Mouse (Mus musculus): ENCODE measurements around the gene Srebf1. TPM values are rescaled to one million over a fixed set of nuclear protein-coding genes. Genes with fewer than 3 reads are reported as not detected.
A peak's percentile ranks its signal among the peaks of the same experiment; 100 is the strongest.

The Srebf1 gene
- polyA plus RNA-seq, 1 experiment = 89.1 TPM

- TF ChIP-seq CTCF (conservative IDR thresholded peaks at IDR 0.05; ENCODE audit: insufficient read depth, insufficient read length, low read depth, low read length) = no peak
- TF ChIP-seq POLR2A (IDR thresholded peaks at IDR 0.05; ENCODE audit: low read depth, low read length) = no peak
- DNase-seq = peak; percentile 33
- WGBS = 76% methylated on average over 3 of the region's 3 CpGs
- no peak overlapping the region for H3K4me3 ChIP-seq (ENCODE audit: insufficient read depth, low read depth, low read length)
- H3K4me1 ChIP-seq (ENCODE audit: control insufficient read depth, insufficient read depth, low read length) = no peaks in the 10 kb centered on the region
- no peaks in the 10 kb centered on the region for H3K27me3 ChIP-seq (replicated peaks; ENCODE audit: control insufficient read depth, insufficient read depth, low read length)
- no peaks in the 10 kb centered on the region for H3K36me3 ChIP-seq (ENCODE audit: control insufficient read depth, insufficient read depth, low read length)
- no peak overlapping the region for H3K27ac ChIP-seq (ENCODE audit: insufficient read depth, low read depth, low read length)
Measured at GRCm38 (mm10) chr11:60150677-60151076, 71.7 kb downstream of the Srebf1 start.

Other genes with a start within 250 kb of the Srebf1 start
- 7.1 and 8.7 TPM in 2 replicates for gene Pemt, start 176.1 kb downstream of the Srebf1 start, polyA plus RNA-seq (2012; rRNA removed)
- 26.1 and 29.2 TPM in 2 replicates for gene Rai1, start 117.6 kb downstream of the Srebf1 start, polyA plus RNA-seq (2012; rRNA removed)
- gene Tom1l2, start 130.3 kb upstream of the Srebf1 start, polyA plus RNA-seq (2012; rRNA removed) = 95.2 and 125 TPM in 2 replicates
- gene Drc3, start 130.7 kb upstream of the Srebf1 start, polyA plus RNA-seq (2012; rRNA removed) = 2.6 and 2.8 TPM in 2 replicates
- gene Gid4, start 194.6 kb upstream of the Srebf1 start, polyA plus RNA-seq (2012; rRNA removed) = 24.3 and 25.5 TPM in 2 replicates
- gene Atpaf2, start 195.9 kb upstream of the Srebf1 start, polyA plus RNA-seq (2012; rRNA removed) = 39.6 and 40.3 TPM in 2 replicates
- 64.8 and 66.1 TPM in 2 replicates for gene Drg2, start 232.0 kb upstream of the Srebf1 start, polyA plus RNA-seq (2012; rRNA removed)
- 0.14 and 0.24 TPM in 2 replicates for gene Myo15, start 246.8 kb upstream of the Srebf1 start, polyA plus RNA-seq (2012; rRNA removed)